ENCODE assay signal across 11 mouse cellular contexts in genomic region chr10:57632868-57633240, GRCm38 (mm10). TPM values are rescaled to one million over a fixed set of nuclear protein-coding genes. Genes with fewer than 3 reads are reported as not detected.
DNase-seq lines count a peak whose midpoint lies in the region; ATAC-seq and TF ChIP-seq lines count a peak whose summit lies in the region.
"Had no signal": no experiment of that assay in that cellular context is flagged by ENCODE, and none has a peak within 500 bp of the region (broad histone marks: within the 10 kb centered on the region; RNA-seq: fewer than 3 reads in every experiment).

No protein-coding gene starts in this region.

- intact Hi-C loops in heart, postnatal 14 days (cut with DNase I) = no loop called here
- intact Hi-C loops in left cerebral cortex, postnatal 25 days (cut with DNase I) = loop anchor here (5.0 kb wide), 1 partner anchor 101 kb away; the partner anchor contains the start of gene Serinc1

- no peaks in the 10 kb centered on the region for H3K9me3 ChIP-seq in heart, embryonic 11.5 days (replicated peaks; ENCODE audit: control insufficient read depth, low read length)
- no peaks in the 10 kb centered on the region for H3K9me3 ChIP-seq in lung, embryonic 16.5 days (ENCODE audit: control insufficient read depth, low read length)
- H3K9me3 ChIP-seq in hindbrain, embryonic 16.5 days (ENCODE audit: control insufficient read depth, low read length) = no peaks in the 10 kb centered on the region

- DNase-seq in heart, postnatal 14 days = no peak
- no peak for DNase-seq in lung, postnatal 36 days
- DNase-seq in testis, postnatal 14 days (ENCODE audit: low spot score) = no peak
- no peak for DNase-seq in left cerebral cortex, postnatal 25 days (ENCODE audit: low spot score in 2 of 2)
- DNase-seq: right cerebral cortex, adult 18-20 months; thymus, postnatal 4 days had no signal

- H3K4me2 ChIP-seq in heart, embryonic 11.5 days = peak overlapping the region; percentile 78
- 0 out of 2 replicates have a peak overlapping the region, but pooled peaks have one; percentile 72 for H3K4me2 ChIP-seq in lung, embryonic 16.5 days (ENCODE audit: low read depth, low read length)
- peak overlapping the region; percentile 83 for H3K4me2 ChIP-seq in hindbrain, embryonic 16.5 days (ENCODE audit: low read length)

- no peak for TF ChIP-seq CTCF in olfactory bulb, adult 2 months (IDR thresholded peaks at IDR 0.05; ENCODE audit: insufficient read depth, low read depth, low read length)

- H3K27ac ChIP-seq in heart, embryonic 11.5 days (ENCODE audit: low read depth, low read length) = no peak overlapping the region
- H3K27ac ChIP-seq in lung, embryonic 16.5 days (ENCODE audit: low read length) = no peak overlapping the region
- H3K27ac ChIP-seq in hindbrain, embryonic 16.5 days (ENCODE audit: low read depth, low read length) = no peak overlapping the region
- no peak overlapping the region for H3K27ac ChIP-seq in olfactory bulb, adult 2 months (ENCODE audit: insufficient read depth, low read depth, low read length)

- no peaks in the 10 kb centered on the region for H3K4me1 ChIP-seq in heart, embryonic 11.5 days (ENCODE audit: control insufficient read depth, insufficient read depth, low read length)
- H3K4me1 ChIP-seq in lung, embryonic 16.5 days (replicated peaks; ENCODE audit: control insufficient read depth, insufficient read depth, low read length) = peaks cover 4% of the 10 kb centered on the region
- peaks cover 5% of the 10 kb centered on the region; the same call in 1 of the 2 replicates for H3K4me1 ChIP-seq in hindbrain, embryonic 16.5 days (ENCODE audit: control insufficient read depth, insufficient read depth, low read depth, low read length)
- H3K4me1 ChIP-seq in olfactory bulb, adult 2 months (ENCODE audit: control insufficient read depth, insufficient read depth, low read length) = peaks cover 5% of the 10 kb centered on the region; the same call in 1 of the 2 replicates

- no peak overlapping the region; the same call in 1 of the 2 replicates for H3K4me3 ChIP-seq in heart, embryonic 11.5 days (ENCODE audit: low read depth, low read length)
- no peak overlapping the region for H3K4me3 ChIP-seq in lung, embryonic 16.5 days (ENCODE audit: low read length)
- H3K4me3 ChIP-seq in hindbrain, embryonic 16.5 days (ENCODE audit: low read length) = peak overlapping the region; percentile 53
- H3K4me3 ChIP-seq in olfactory bulb, adult 2 months (ENCODE audit: insufficient read depth, low read depth, low read length) = peak overlapping the region; percentile 56; the same call in 1 of the 2 replicates

- H3K27me3 ChIP-seq in heart, embryonic 11.5 days (ENCODE audit: control insufficient read depth, insufficient read depth, low read length) = peaks cover 7% of the 10 kb centered on the region
- H3K27me3 ChIP-seq in lung, embryonic 16.5 days (ENCODE audit: control insufficient read depth, insufficient read depth, low read depth, low read length) = peaks cover 9% of the 10 kb centered on the region; the same call in 1 of the 2 replicates
- no peaks in the 10 kb centered on the region for H3K27me3 ChIP-seq in hindbrain, embryonic 16.5 days (replicated peaks; ENCODE audit: control insufficient read depth, insufficient read depth, low read length)

- whole genome bisulfite sequencing in heart, embryonic 11.5 days (ENCODE audit: insufficient replicate concordance) = 77% methylated on average over 4 of the region's 4 CpGs
- 61% methylated on average over 4 of the region's 4 CpGs for WGBS in lung, embryonic 16.5 days
- 78% methylated on average over 4 of the region's 4 CpGs for WGBS in hindbrain, embryonic 16.5 days
- WGBS in olfactory bulb, adult 2 months = 88% methylated on average over 4 of the region's 4 CpGs

- no peak for TF ChIP-seq POLR2A in olfactory bulb, adult 2 months (IDR thresholded peaks at IDR 0.05; ENCODE audit: insufficient read depth, low read depth, low read length)

- no peak for ATAC-seq in heart, embryonic 11.5 days (replicated peaks; ENCODE audit: insufficient number of reproducible peaks, low FRiP score, low TSS enrichment)
- no peak for ATAC-seq in lung, embryonic 16.5 days (ENCODE audit: low read depth)
- ATAC-seq in hindbrain, embryonic 16.5 days = no peak

- no peaks in the 10 kb centered on the region for H3K36me3 ChIP-seq in heart, embryonic 11.5 days (ENCODE audit: control insufficient read depth, insufficient read depth, low read length)
- H3K36me3 ChIP-seq in lung, embryonic 16.5 days (ENCODE audit: control insufficient read depth, insufficient read depth, low read length) = no peaks in the 10 kb centered on the region
- no peaks in the 10 kb centered on the region for H3K36me3 ChIP-seq in hindbrain, embryonic 16.5 days (ENCODE audit: control insufficient read depth, insufficient read depth, low read length)

- H3K9ac ChIP-seq in heart, embryonic 11.5 days (ENCODE audit: low read depth, low read length) = no peak overlapping the region
- H3K9ac ChIP-seq in lung, embryonic 16.5 days (ENCODE audit: low read length) = no peak overlapping the region
- H3K9ac ChIP-seq in hindbrain, embryonic 16.5 days (ENCODE audit: low read depth, low read length) = no peak overlapping the region

RNA-seq across cellular contexts. Expression of gene Pkib, which starts 1.1 kb away (rescaled TPM):
- polyA plus RNA-seq in heart, embryonic 11.5 days (2014; fragmentation: Nextera tagmentation; extraction: Ambion mirVana) = 1.7 and 1.8 TPM in 2 replicates
- total RNA-seq in heart, postnatal 14 days (2021) = under 1 TPM; 0.29 to 0.39 TPM
- polyA plus RNA-seq in lung, embryonic 16.5 days (2015; fragmentation: Nextera tagmentation; extraction: Ambion mirVana) = 1.6 and 3.4 TPM in 2 replicates
- 6.0 and 7.2 TPM in 2 replicates for polyA plus RNA-seq in hindbrain, embryonic 16.5 days (2015; fragmentation: Nextera tagmentation; extraction: Ambion mirVana)
- not detected in 2 replicates for polyA plus RNA-seq in olfactory bulb, adult 2 months (2012; ENCODE audit: insufficient read depth, insufficient read length, low replicate concordance, missing spikeins)
- 10 to 100 TPM; 14.4 to 17.1 TPM for total RNA-seq in left cerebral cortex, postnatal 25 days (2021)
- total RNA-seq: gastrocnemius, adult 18-20 months had no signal

Comparison
In these comparisons a context has a peak if more than half of its experiments do, and no peak if none do; other contexts are left out.
1. H3K4me3 ChIP-seq: peak in hindbrain, embryonic 16.5 days (single experiment) and olfactory bulb, adult 2 months (single experiment); none in heart, embryonic 11.5 days (single experiment) and lung, embryonic 16.5 days (single experiment).
2. Peak in every context shown above with its lines, with median percentiles within 50 percentile points of each other: H3K4me2 ChIP-seq.